Mouse (Mus musculus) ES-E14 (cell line): ENCODE measurements around the gene Inka1.

ENCODE experiments used
- CHD2 ChIP-seq: IDR thresholded peaks from 2 replicates; pipeline ENCODE4 v1.6.1; 2014; ENCODE audit warnings: mild to moderate bottlenecking, low read depth, low read length, inconsistent platforms
- MAFK ChIP-seq: IDR thresholded peaks from 2 replicates; pipeline ENCODE4 v1.6.1; 2014; ENCODE audit warnings: mild to moderate bottlenecking, low read depth, low read length, inconsistent platforms; ENCODE audit not compliant: insufficient read depth

GRCm38 (mm10) chr9:107950460-107951355, 35.0 kb downstream of the Inka1 start:
- TF ChIP-seq CHD2 (peak; percentile 36; the same call in 1 of the 2 replicates), MAFK (no peak)
